Mouse (Mus musculus) forebrain, embryonic 11.5 days (tissue): ENCODE data around the gene Arid5b. TPM values are rescaled to one million over a fixed set of nuclear protein-coding genes. Genes with fewer than 3 reads are reported as not detected.

Experiments
- ATAC-seq: fragments of 200-750 bp; cut with Nextera tagmentation; replicated peaks from 2 replicates; pipeline ENCODE4 v1.8.0; 2017; ENCODE audit warnings: moderate TSS enrichment; ENCODE audit not compliant: low FRiP score
- DNase-seq: peaks from one replicate; pipeline ENCODE4 v3.0.0-alpha.2; 2017; ENCODE audit warnings: low spot score
- H3K27ac ChIP-seq: fragments of 300-500 bp; sonication (generic); 2 replicates; pipeline ENCODE4 v1.5.1; 2014; ENCODE audit warnings: low read depth, low read length
- H3K27me3 ChIP-seq: fragments of 300-500 bp; sonication (generic); 2 replicates; pipeline ENCODE4 v1.6.1; 2014; ENCODE audit warnings: mild to moderate bottlenecking, low read length, mixed read lengths; ENCODE audit not compliant: control insufficient read depth, insufficient read depth
- H3K36me3 ChIP-seq: fragments of 300-500 bp; sonication (generic); 2 replicates; pipeline ENCODE4 v1.6.1; 2014; ENCODE audit warnings: mild to moderate bottlenecking, low read length, moderate library complexity, mixed read lengths; ENCODE audit not compliant: control insufficient read depth, insufficient read depth
- H3K4me1 ChIP-seq: fragments of 300-500 bp; sonication (generic); replicated peaks from 2 replicates; pipeline ENCODE4 v1.6.1; 2014; ENCODE audit warnings: low read length, mixed read lengths; ENCODE audit not compliant: control insufficient read depth, insufficient read depth
- H3K4me2 ChIP-seq: fragments of 300-500 bp; sonication (generic); 2 replicates; pipeline ENCODE4 v1.6.1; 2014; ENCODE audit warnings: low read depth, mild to moderate bottlenecking, low read length, moderate library complexity, mixed read lengths; ENCODE audit not compliant: severe bottlenecking
- H3K4me3 ChIP-seq: fragments of 300-500 bp; sonication (generic); 2 replicates; pipeline ENCODE4 v1.5.1; 2014; ENCODE audit warnings: low read depth, low read length
- H3K9ac ChIP-seq: fragments of 300-500 bp; sonication (generic); 2 replicates; pipeline ENCODE4 v1.6.1; 2014; ENCODE audit warnings: low read length
- H3K9me3 ChIP-seq: fragments of 300-500 bp; sonication (generic); 2 replicates; pipeline ENCODE4 v1.6.1; 2016; ENCODE audit warnings: low read length, mixed read lengths; ENCODE audit not compliant: control insufficient read depth
- WGBS: fragments of 180-500 bp; shearing (Covaris S2); extraction: QIAGEN DNeasy Blood & Tissue Kit; methylation state at CpG from one replicate; pipeline ENCODE4 v1.1.7; 2014; 5-methylcytosine and 5-hydroxymethylcytosine counted together
- polyA plus RNA-seq: library from polyadenylated mRNA; unstranded; fragments of >200 nt; fragmentation: Nextera tagmentation; extraction: Ambion mirVana; gene quantifications from 2 replicates; pipeline ENCODE4 v1.2.1, GENCODE M21; 2014

The Arid5b gene
- polyA plus RNA-seq, 1 experiment from 2014 or later = 17.1 TPM

- Histone ChIP-seq H3K27ac (no peak overlapping the region), H3K36me3 (no peaks in the 10 kb centered on the region), H3K4me1 (no peaks in the 10 kb centered on the region), H3K27me3 (no peaks in the 10 kb centered on the region), H3K9ac (no peak overlapping the region), H3K4me2 (no peak overlapping the region), H3K9me3 (no peaks in the 10 kb centered on the region), H3K4me3 (no peak overlapping the region)
- DNase-seq (no peak), ATAC-seq (no peak)
- WGBS = 91% methylated on average over 10 of the region's 10 CpGs
Observed at GRCm38 (mm10) chr10:68257358-68258056, 21.0 kb downstream of the Arid5b start.

- Histone ChIP-seq H3K27ac (no peak overlapping the region), H3K4me3 (no peak overlapping the region), H3K27me3 (no peaks in the 10 kb centered on the region), H3K4me2 (no peak overlapping the region), H3K9me3 (no peaks in the 10 kb centered on the region), H3K9ac (no peak overlapping the region), H3K36me3 (no peaks in the 10 kb centered on the region), H3K4me1 (no peaks in the 10 kb centered on the region)
- no peak for ATAC-seq
- 85% methylated on average over 3 of the region's 3 CpGs for WGBS
- no peak for DNase-seq
Observed at GRCm38 (mm10) chr10:68256134-68256533, 22.4 kb downstream of the Arid5b start.

DNA sequence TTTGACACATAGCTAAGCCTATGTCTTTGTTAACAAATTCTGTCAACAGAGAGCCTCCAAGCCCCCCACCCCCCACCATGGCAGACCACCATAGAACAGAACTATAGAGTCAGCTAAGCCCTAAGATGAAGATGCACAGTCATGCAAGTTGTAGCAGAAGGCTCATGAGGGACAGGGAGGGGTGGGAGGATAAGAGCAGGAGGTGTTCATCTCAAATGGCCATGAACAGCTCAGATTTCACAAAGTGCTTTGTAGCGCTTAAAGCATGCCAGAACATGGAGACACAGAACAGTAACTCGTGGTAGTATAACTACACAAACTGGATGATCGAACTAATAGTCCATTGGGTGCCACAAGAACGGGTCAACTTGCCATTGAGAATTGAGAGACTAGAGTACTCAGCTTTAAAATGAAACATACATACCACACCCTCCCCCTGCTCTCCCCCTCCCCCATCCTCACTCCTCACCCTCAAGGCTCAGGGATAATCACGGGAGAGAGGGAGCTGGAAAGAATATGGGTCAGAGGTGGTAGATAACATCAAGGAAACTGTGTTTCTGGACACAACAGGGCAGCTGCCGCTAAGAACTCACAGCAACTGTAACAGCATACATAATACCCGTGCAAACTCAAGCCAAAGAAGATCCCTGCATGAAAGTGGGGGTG, 25.0 kb downstream of the Arid5b start:
- H3K27ac ChIP-seq = no peak overlapping the region
- ATAC-seq (no peak), DNase-seq (no peak)
- no peaks in the 10 kb centered on the region for H3K9me3 ChIP-seq
- no peaks in the 10 kb centered on the region for H3K4me1 ChIP-seq
- 82% methylated on average over 7 of the region's 7 CpGs for WGBS
- no peaks in the 10 kb centered on the region for H3K27me3 ChIP-seq
- no peak overlapping the region for H3K9ac ChIP-seq
- no peaks in the 10 kb centered on the region for H3K36me3 ChIP-seq
- no peak overlapping the region for H3K4me2 ChIP-seq
- H3K4me3 ChIP-seq = no peak overlapping the region

- 92% methylated on average over 4 of the region's 4 CpGs for WGBS
- Histone ChIP-seq H3K9ac (no peak overlapping the region), H3K4me3 (no peak overlapping the region), H3K4me2 (no peak overlapping the region), H3K9me3 (no peaks in the 10 kb centered on the region), H3K4me1 (no peaks in the 10 kb centered on the region), H3K36me3 (no peaks in the 10 kb centered on the region), H3K27me3 (no peaks in the 10 kb centered on the region), H3K27ac (no peak overlapping the region)
- DNase-seq (no peak), ATAC-seq (no peak)
Observed at GRCm38 (mm10) chr10:68252650-68253049, 25.9 kb downstream of the Arid5b start.

- no peak overlapping the region for H3K27ac ChIP-seq
- no peaks in the 10 kb centered on the region for H3K9me3 ChIP-seq
- 62% methylated on average over 6 of the region's 6 CpGs for WGBS
- H3K27me3 ChIP-seq = no peaks in the 10 kb centered on the region
- H3K36me3 ChIP-seq = no peaks in the 10 kb centered on the region
- no peak for DNase-seq
- no peak for ATAC-seq
- H3K4me3 ChIP-seq = no peak overlapping the region
- H3K4me2 ChIP-seq = no peak overlapping the region
- H3K9ac ChIP-seq = no peak overlapping the region
- H3K4me1 ChIP-seq = no peaks in the 10 kb centered on the region
Observed at GRCm38 (mm10) chr10:68249355-68249782, 29.2 kb downstream of the Arid5b start.

GRCm38 (mm10) chr10:68248281-68249015, 30.1 kb downstream of the Arid5b start:
- no peaks in the 10 kb centered on the region for H3K4me1 ChIP-seq
- no peak overlapping the region for H3K4me3 ChIP-seq
- DNase-seq = no peak
- no peaks in the 10 kb centered on the region for H3K36me3 ChIP-seq
- no peak overlapping the region for H3K9ac ChIP-seq
- WGBS = 60% methylated on average over 9 of the region's 9 CpGs
- no peaks in the 10 kb centered on the region for H3K9me3 ChIP-seq
- no peaks in the 10 kb centered on the region for H3K27me3 ChIP-seq
- H3K4me2 ChIP-seq = no peak overlapping the region
- no peak for ATAC-seq
- no peak overlapping the region for H3K27ac ChIP-seq

GRCm38 (mm10) chr10:68247490-68248280, 30.9 kb downstream of the Arid5b start:
- no peak overlapping the region for H3K9ac ChIP-seq
- 88% methylated on average over 4 of the region's 4 CpGs for WGBS
- no peak for ATAC-seq

GRCm38 (mm10) chr10:68246603-68247247, 31.8 kb downstream of the Arid5b start:
- 80% methylated on average over 7 of the region's 7 CpGs for WGBS
- ATAC-seq = no peak

More at GRCm38 (mm10) chr10:68247490-68248280, 30.9 kb downstream of the Arid5b start:
- H3K27ac ChIP-seq = no peak overlapping the region
- H3K27me3 ChIP-seq = no peaks in the 10 kb centered on the region
- no peak overlapping the region for H3K4me3 ChIP-seq
- no peaks in the 10 kb centered on the region for H3K36me3 ChIP-seq
- H3K4me2 ChIP-seq = no peak overlapping the region
- no peak for DNase-seq
- H3K9me3 ChIP-seq = no peaks in the 10 kb centered on the region
- no peaks in the 10 kb centered on the region for H3K4me1 ChIP-seq

More at GRCm38 (mm10) chr10:68246603-68247247, 31.8 kb downstream of the Arid5b start:
- H3K36me3 ChIP-seq = no peaks in the 10 kb centered on the region
- H3K9me3 ChIP-seq = no peaks in the 10 kb centered on the region
- H3K27me3 ChIP-seq = no peaks in the 10 kb centered on the region
- H3K4me2 ChIP-seq = no peak overlapping the region
- H3K9ac ChIP-seq = no peak overlapping the region
- DNase-seq = no peak
- no peak overlapping the region for H3K4me3 ChIP-seq
- no peak overlapping the region for H3K27ac ChIP-seq
- no peaks in the 10 kb centered on the region for H3K4me1 ChIP-seq
